Mouse (Mus musculus) cerebellum, adult 11-12 months (tissue): ENCODE data around the gene Socs1.

Source experiments
- DNase-seq: peaks from one replicate; pipeline ENCODE4 v3.0.0; 2022

Gene Socs1

GRCm38 (mm10) chr16:10761182-10761581 is 24.2 kb downstream of the Socs1 start:
- DNase-seq = no peak

GRCm38 (mm10) chr16:10756168-10756567 is 29.2 kb downstream of the Socs1 start:
- DNase-seq = no peak

DNA sequence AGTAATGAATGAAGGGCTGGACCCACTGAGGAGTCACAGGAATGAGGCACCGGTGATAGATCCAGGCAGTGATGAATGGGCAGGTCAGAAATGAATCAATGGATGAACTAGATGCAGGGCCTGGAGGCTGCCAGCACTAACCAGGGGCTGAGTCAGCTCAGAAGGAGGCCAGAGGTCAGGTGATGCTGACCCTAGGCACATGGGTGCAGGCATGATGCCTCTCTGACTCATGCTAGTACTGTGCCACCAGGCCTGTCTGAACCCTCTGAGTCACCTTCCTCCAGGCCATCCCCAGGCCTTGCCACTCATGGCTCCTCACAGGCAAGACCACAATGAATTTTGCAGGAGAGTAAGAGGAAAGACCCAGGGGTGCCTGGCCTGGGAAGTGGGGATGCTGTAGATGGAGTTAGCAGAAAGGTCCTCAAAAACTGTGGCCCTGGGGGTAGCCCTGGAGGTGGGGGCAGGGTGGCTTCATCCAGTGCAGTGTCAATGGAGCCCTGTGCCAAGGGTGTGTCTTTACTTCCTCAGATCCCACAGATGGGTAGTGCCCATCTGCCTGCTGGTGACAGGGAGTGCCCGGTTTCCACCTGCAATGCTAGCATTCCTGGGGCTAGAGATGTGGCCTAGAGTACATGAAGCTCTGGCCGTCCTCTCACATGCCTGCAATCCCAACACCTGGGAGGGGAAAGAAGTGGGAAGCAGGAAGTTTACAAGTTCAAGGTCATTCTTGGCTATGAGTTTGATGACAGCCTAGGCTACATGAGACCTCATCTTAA is 30.6 kb downstream of the Socs1 start:
- DNase-seq = no peak

- DNase-seq = peak; percentile 84
Observed at GRCm38 (mm10) chr16:10749824-10750223, 35.5 kb downstream of the Socs1 start.

DNA sequence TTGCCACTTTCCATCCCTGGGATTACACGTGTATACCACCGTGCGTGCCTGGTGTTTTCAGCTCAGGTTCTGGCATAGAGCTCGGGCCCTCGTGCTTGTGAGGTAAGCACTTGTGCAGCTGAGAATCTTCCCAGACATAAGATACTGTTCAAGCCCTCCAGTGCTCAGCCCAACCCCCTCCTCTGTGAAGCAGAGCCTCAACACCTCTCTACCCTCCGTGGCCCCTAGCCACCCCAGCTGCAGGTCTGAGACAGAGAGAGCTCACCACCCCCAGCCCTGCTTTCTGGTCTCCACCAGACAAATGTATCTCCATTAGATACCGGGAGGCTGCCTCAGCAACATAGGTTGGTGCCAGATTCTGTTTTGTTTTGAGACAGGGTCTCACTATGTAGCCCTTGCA is 36.1 kb downstream of the Socs1 start:
- no peak for DNase-seq

- DNase-seq = no peak
Observed at GRCm38 (mm10) chr16:10741082-10741481, 44.3 kb downstream of the Socs1 start.

DNA sequence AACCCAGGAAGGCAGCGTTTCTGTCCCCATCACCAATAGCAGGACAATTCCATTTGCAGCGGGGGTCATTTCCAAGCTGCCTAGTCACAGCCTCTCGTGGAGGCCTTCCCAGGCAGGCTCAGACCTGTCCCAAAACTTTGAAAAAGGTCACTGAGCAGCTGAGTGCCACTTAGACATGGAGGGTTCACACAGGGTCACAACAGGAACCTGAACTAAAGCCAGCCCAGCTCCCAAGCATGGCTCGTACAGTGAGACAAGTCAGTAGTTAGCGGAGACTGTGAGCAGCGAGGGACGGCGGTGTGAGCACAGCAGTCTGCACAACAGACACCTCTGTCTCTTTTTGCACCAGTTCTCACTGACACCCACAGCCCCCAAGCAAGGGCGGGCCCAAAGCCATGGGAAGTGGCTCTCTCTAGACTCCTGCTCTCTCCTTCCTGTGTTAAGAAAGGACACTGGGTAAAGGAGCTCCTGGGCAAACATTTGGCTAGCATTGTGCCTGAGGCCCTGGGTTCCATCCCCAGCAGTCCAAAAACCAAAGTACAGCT is 45.4 kb downstream of the Socs1 start:
- DNase-seq = no peak

DNA sequence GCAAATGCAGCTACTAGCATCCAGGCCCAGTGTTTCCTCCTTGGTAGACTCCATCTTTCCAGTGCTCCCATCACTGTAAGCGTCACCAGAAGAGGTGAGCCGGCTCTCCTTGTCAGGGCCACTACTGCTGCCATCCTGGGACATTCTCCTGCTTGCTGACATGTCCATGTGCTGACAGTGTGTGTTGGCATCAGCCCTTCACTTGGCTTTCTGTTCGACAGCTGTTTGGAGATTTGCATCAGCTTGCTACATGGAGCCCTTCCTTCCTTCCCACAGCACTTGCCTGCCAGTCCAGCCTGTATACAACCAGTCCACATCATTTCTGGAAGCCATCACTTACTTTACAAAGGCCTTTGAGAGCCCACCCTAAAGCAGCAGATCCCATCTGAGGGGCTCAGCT is 46.5 kb downstream of the Socs1 start:
- no peak for DNase-seq

DNA sequence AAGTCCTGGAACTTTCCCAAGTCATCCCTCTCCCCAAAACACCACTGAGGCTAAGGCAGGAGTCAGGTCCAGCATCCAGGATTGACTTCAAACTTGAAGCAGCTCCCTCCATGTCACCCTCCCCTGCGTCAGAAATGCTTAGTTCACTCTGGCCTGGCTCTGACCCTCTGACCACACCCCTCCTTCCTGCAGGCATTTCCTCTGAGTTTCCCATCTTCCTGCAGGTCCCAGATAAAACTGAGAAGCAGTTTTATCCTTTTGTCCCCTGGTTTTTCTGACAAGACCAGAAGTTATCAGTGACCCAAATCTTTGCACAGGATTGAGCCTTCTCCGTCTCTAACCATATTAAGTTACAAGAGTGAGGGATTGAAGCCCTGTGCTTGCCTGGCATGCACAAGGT is 47.8 kb downstream of the Socs1 start:
- DNase-seq = no peak

DNA sequence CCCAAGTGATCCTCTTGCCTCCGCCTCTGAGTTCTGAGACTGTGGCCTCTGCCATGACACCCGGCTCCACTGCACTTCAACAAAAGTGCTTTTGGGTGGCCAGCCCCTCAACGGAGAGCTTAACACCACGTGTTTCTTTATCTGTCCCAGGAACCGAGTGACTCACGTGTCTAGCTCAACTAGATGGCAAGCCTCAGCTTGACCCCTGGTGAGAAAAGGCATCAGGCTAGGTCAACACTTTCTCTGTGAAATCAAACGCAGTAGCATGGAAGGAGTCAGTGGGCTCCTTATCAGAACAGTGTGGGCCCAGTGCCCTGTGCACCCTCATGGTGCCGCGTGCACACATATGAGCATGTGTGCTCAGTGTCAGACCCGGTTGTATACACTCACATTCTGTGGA is 49.0 kb downstream of the Socs1 start:
- DNase-seq = no peak

DNA sequence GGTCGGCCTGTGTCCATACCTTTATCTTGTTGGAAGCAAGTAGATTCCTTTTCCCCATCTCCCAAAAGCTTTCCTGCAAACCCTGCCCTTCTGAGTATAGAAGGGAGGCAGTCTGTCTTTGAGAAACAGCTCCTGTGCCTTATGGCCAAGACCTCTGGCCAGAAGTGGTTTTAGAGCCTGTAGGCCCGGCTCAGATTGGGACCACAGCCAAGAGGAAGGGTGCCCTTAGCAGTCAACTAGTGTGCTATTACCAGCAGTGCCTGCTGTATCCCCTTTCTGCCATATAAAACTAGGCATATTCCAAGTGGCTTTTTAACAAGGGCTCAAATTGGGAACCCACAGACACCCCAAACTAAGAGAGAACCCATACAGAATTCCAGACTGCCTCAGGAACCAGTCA is 49.6 kb downstream of the Socs1 start:
- DNase-seq = no peak

- DNase-seq = no peak
Observed at GRCm38 (mm10) chr16:10732421-10732820, 52.9 kb downstream of the Socs1 start.
